Mouse (Mus musculus) embryonic facial prominence, embryonic 11.5 days (tissue): ENCODE results near the gene Rnf130. TPM values are rescaled to one million over a fixed set of nuclear protein-coding genes. Genes with fewer than 3 reads are reported as not detected.
A peak's percentile ranks its signal among the peaks of the same experiment; 100 is the strongest.

ENCODE experiments used
- ATAC-seq: fragments of 200-750 bp; cut with Nextera tagmentation; replicated peaks from 2 replicates; pipeline ENCODE4 v1.8.0; 2017; ENCODE audit warnings: low read depth; ENCODE audit not compliant: insufficient number of reproducible peaks, low FRiP score, low TSS enrichment
- DNase-seq: peaks from one replicate; pipeline ENCODE4 v3.0.0-alpha.2; 2015; ENCODE audit warnings: low spot score
- H3K27ac ChIP-seq: fragments of 300-500 bp; sonication (generic); replicated peaks from 2 replicates; pipeline ENCODE4 v1.5.1; 2014; ENCODE audit warnings: mild to moderate bottlenecking, low read depth, low read length, control low read depth
- H3K27me3 ChIP-seq: fragments of 300-500 bp; sonication (generic); 2 replicates; pipeline ENCODE4 v1.6.1; 2014; ENCODE audit warnings: mild to moderate bottlenecking, low read length, moderate library complexity, mixed read lengths; ENCODE audit not compliant: control insufficient read depth, insufficient read depth
- H3K36me3 ChIP-seq: fragments of 300-500 bp; sonication (generic); replicated peaks from 2 replicates; pipeline ENCODE4 v1.6.1; 2014; ENCODE audit warnings: low read depth, mild to moderate bottlenecking, low read length, moderate library complexity, mixed read lengths; ENCODE audit not compliant: control insufficient read depth, insufficient read depth
- H3K4me1 ChIP-seq: fragments of 300-500 bp; sonication (generic); 2 replicates; pipeline ENCODE4 v1.6.1; 2014; ENCODE audit warnings: low read length, mixed read lengths; ENCODE audit not compliant: control insufficient read depth, insufficient read depth
- H3K4me2 ChIP-seq: fragments of 300-500 bp; sonication (generic); 2 replicates; pipeline ENCODE4 v1.6.1; 2014; ENCODE audit warnings: low read depth, mild to moderate bottlenecking, control low read depth, low read length, moderate library complexity
- H3K4me3 ChIP-seq: fragments of 300-500 bp; sonication (generic); 2 replicates; pipeline ENCODE4 v1.5.1; 2014; ENCODE audit warnings: low read depth, low read length, control low read depth
- H3K9ac ChIP-seq: fragments of 300-500 bp; sonication (generic); replicated peaks from 2 replicates; pipeline ENCODE4 v1.6.1; 2014; ENCODE audit warnings: mild to moderate bottlenecking, control low read depth, low read length
- H3K9me3 ChIP-seq: fragments of 300-500 bp; sonication (generic); replicated peaks from 2 replicates; pipeline ENCODE4 v1.6.1; 2016; ENCODE audit warnings: mild to moderate bottlenecking, low read length, inconsistent platforms, mixed read lengths; ENCODE audit not compliant: control insufficient read depth
- WGBS: fragments of 180-500 bp; shearing (Covaris S2); extraction: QIAGEN DNeasy Blood & Tissue Kit; methylation state at CpG from one replicate; pipeline ENCODE4 v1.1.7; 2014; 5-methylcytosine and 5-hydroxymethylcytosine counted together
- polyA plus RNA-seq: library from polyadenylated mRNA; unstranded; fragments of >200 nt; fragmentation: Nextera tagmentation; extraction: Ambion mirVana; gene quantifications from 2 replicates; pipeline ENCODE4 v1.2.1, GENCODE M21; 2014

Rnf130 gene
- 86.0 and 98.2 TPM in 2 replicates for polyA plus RNA-seq

DNA sequence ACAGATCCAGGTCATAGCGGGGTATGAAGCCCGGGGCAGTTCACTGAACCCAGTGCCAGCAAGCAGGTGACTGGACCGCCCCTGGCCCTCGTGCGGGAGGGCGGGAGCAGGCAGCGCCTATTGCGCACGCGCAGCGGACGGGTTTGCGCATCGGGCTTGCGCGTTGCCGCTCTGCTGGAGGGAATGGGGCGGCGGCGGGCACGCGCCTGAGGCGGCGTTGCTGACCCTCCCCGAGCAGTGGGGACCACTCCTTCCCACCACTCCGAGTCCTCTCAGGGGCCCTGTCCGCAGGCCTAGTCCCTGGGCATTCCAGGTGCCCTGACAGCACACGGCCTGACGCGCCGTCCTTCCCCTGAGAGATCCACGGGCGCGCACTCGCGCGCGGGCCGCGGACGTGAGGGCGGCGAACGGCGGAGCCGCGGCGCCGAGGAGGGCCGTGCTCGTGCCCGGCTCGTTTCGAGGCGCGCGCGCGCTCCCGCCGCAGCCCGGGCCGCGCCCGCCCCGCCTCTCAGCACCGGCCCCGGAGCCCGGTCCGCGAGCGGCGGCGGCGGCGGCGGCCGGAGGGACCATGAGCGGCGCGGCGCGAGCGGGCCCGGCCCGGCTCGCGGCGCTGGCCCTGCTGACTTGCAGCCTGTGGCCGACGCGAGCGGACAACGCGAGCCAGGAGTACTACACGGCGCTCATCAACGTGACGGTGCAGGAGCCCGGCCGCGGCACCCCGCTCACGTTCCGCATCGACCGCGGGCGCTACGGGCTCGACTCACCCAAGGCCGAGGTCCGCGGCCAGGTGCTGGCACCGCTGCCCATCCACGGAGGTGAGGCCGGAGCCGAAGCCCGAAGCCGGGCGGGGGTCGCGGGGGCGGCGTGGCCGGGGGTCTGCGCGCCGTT, at the start of gene Rnf130:
TSS of gene Rnf130 (plus strand) at position 514 of the 888 bp plus-strand sequence.
- peak within 1 kb of the TSS; percentile 75 for H3K27ac ChIP-seq
- WGBS: under 1% methylated on average over 101 of the region's 129 CpGs
- peak; percentile 90 for ATAC-seq

DNA sequence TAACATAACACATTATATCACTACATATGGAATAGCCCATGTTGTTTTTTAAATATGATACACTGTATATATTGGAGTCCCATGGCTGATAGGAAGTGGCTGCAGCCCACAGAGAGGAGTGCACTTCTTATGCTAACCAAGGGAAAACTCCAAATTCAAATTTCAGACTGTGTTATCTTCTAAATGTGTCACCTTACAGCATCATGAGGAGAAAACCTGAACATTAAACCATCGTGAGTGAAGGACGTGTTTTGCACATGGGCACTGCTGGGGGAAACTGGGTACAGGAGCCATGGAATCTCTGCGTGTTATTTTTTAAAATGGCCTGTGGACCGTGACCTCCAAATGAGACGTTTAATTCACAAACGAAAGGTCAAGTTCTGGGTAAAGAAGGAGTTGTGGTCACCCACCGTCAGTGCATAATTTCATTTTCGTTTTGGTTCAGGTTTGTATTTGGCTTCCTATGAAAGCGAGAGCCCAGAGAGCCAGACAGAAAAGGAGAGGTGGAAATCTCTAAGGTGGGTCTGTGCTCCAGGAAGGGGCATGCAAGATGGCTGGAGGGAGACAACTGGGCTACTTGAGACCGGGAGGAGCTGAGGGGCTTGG, 47.1 kb upstream of the Rnf130 start:
- Histone ChIP-seq H3K4me2 (no peak overlapping the region), H3K9me3 (no peaks in the 10 kb centered on the region), H3K27ac (no peak overlapping the region), H3K27me3 (no peaks in the 10 kb centered on the region), H3K4me1 (no peaks in the 10 kb centered on the region), H3K4me3 (no peak overlapping the region), H3K36me3 (no peaks in the 10 kb centered on the region), H3K9ac (no peak overlapping the region)
- ATAC-seq (no peak), DNase-seq (no peak)
- WGBS: 84% methylated on average over 10 of the region's 10 CpGs

More for the DNA sequence above, at the start of gene Rnf130:
- H3K27me3 ChIP-seq: no peaks in the 10 kb centered on the region
- no peaks in the 10 kb centered on the region for H3K9me3 ChIP-seq
- peaks cover 3% of the 10 kb centered on the region; the same call in 1 of the 2 replicates for H3K4me1 ChIP-seq
- peak within 1 kb of the TSS; percentile 66 for H3K4me2 ChIP-seq
- H3K9ac ChIP-seq: peak within 1 kb of the TSS; percentile 98
- no peaks in the 10 kb centered on the region for H3K36me3 ChIP-seq
- DNase-seq: peak; percentile 93
- peak within 1 kb of the TSS; percentile 96 for H3K4me3 ChIP-seq

DNA sequence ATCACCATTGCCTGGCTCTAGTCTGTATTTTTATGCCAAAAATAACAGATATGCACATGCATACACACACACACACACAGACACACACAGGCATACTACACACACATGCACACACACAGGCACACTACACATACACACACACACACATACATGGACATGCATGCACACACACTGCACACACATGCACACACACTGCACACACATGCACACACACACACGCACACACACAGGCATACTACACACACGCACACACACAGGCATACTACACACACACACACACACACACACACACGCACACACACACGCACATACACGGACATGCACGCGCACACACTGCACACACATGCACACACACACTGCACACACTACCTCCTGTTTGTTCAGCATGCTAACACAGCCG, 46.2 kb upstream of the Rnf130 start:
- no peak overlapping the region for H3K27ac ChIP-seq
- H3K9me3 ChIP-seq: no peaks in the 10 kb centered on the region
- no peaks in the 10 kb centered on the region for H3K36me3 ChIP-seq
- ATAC-seq (no peak), DNase-seq (no peak)
- H3K9ac ChIP-seq: no peak overlapping the region
- H3K27me3 ChIP-seq: no peaks in the 10 kb centered on the region
- H3K4me3 ChIP-seq: no peak overlapping the region
- H3K4me2 ChIP-seq: no peak overlapping the region
- H3K4me1 ChIP-seq: no peaks in the 10 kb centered on the region
- 97% methylated on average over 8 of the region's 8 CpGs for WGBS

DNA sequence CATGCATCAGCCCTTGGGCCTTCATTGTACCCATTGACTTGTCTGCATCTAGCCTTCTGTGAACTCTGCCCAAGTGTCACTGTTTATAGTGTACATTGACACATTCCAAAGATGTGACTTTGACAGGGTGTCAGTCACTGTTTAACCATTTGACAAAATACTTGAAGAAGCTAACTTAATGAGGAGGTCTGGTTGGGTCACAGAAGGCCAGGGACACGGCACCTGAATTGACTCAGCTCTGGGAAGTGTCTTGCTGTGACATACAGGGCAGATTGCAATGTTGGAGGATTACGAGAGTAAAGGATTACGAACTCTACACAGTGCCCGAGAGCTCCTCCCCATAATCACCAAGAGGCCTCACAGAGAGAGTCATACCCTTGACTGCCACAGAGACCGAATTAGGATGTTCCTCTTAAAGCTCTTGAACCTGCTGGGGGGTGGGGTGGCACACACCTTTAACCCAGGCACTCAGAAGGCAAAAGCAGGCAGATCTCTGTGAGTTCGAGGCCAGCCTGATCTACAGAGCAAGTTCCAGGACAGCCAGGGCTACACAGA, 44.4 kb upstream of the Rnf130 start:
- no peak overlapping the region for H3K4me3 ChIP-seq
- no peaks in the 10 kb centered on the region for H3K4me1 ChIP-seq
- H3K4me2 ChIP-seq: no peak overlapping the region
- ATAC-seq (no peak), DNase-seq (no peak)
- 76% methylated on average over 6 of the region's 6 CpGs for WGBS
- H3K27ac ChIP-seq: no peak overlapping the region
- no peaks in the 10 kb centered on the region for H3K27me3 ChIP-seq
- H3K9ac ChIP-seq: no peak overlapping the region
- no peaks in the 10 kb centered on the region for H3K36me3 ChIP-seq
- H3K9me3 ChIP-seq: no peaks in the 10 kb centered on the region

DNA sequence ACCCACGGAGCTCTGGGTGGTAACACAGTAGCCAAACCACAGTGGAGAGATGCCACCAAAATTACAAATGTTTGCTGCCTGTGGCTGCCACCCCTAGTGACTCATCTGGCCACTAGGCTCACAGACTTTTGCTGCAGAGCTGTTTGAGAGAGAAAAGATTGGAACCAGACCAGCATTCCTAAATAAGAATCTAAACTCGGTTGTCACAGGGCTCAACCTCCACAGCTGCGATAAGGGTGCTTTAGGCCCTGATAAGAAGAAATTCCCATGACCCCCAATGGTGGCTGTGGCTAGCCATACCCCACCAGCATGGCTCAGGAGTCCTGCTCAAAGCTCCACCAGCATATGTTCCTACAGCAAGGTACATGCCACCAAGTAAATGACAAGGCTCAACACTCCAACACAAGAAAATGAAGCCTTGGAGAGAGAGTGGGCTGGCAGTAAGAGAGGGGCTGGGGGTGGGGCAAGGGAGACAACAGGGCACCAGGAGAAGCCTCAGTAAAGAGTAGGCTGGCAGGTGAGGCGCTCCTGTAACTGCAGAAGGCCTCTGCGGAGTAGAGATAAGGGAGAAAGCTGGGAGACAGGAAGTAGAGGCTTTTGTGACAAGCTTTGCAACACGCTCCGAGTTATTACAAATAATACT, 43.7 kb upstream of the Rnf130 start:
- Histone ChIP-seq H3K4me2 (no peak overlapping the region), H3K4me1 (no peaks in the 10 kb centered on the region), H3K9me3 (no peaks in the 10 kb centered on the region), H3K9ac (no peak overlapping the region), H3K4me3 (no peak overlapping the region), H3K27me3 (no peaks in the 10 kb centered on the region), H3K27ac (no peak overlapping the region), H3K36me3 (no peaks in the 10 kb centered on the region)
- ATAC-seq (no peak), DNase-seq (no peak)
- 79% methylated on average over 7 of the region's 7 CpGs for WGBS

DNA sequence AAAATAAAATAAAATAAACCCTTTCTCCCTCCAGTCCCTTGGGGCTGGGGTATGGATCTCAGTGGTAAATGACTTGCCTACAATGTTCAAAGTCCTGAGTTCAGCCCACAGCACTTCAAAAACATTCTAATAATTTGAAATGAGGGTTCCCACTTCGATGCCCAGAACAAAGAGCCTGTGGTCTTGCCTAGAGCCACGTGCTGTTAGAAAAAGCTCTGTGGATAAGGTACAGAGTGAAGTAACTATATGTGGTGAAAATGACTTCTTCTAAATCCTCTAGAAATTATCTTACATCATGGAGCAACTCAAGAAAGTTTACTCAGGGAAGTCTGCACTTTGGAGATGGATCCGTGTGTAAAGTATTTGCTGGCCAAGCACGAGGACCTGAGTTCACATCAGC, 43.1 kb upstream of the Rnf130 start:
- Histone ChIP-seq H3K27ac (no peak overlapping the region), H3K4me2 (no peak overlapping the region), H3K9ac (no peak overlapping the region), H3K4me1 (no peaks in the 10 kb centered on the region), H3K27me3 (no peaks in the 10 kb centered on the region), H3K4me3 (no peak overlapping the region), H3K36me3 (no peaks in the 10 kb centered on the region), H3K9me3 (no peaks in the 10 kb centered on the region)
- DNase-seq (no peak), ATAC-seq (no peak)
- WGBS: 87% methylated on average over 4 of the region's 4 CpGs

DNA sequence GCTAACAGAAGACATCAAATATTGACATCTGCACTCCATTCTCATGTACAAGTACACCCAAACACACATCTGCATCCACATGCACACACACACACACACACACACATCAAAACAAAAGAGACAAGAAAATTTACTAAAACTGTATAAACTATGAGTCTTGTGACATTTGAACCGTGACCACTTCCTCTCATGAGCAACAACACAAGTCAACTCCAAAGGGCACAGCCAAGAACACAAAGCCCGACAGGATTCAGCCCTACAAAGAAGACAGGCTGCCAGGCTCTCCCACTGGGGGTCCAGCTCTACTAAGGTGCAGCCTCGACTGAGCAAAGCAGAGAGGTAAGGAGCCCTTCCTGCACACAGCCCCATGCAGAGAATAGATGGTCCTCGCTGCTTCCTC, 42.3 kb upstream of the Rnf130 start:
- Histone ChIP-seq H3K4me1 (no peaks in the 10 kb centered on the region), H3K4me3 (no peak overlapping the region), H3K36me3 (no peaks in the 10 kb centered on the region), H3K4me2 (no peak overlapping the region), H3K27ac (no peak overlapping the region), H3K9ac (no peak overlapping the region), H3K27me3 (no peaks in the 10 kb centered on the region), H3K9me3 (no peaks in the 10 kb centered on the region)
- ATAC-seq (no peak), DNase-seq (no peak)
- 59% methylated on average over 4 of the region's 4 CpGs for WGBS
